ENCODE assay signal across 11 mouse cellular contexts in genomic region chr4:23601426-23602293, GRCm38 (mm10).
A peak's percentile ranks its signal among the peaks of the same experiment; 100 is the strongest.
DNase-seq lines count a peak whose midpoint lies in the region; ATAC-seq lines count a peak whose summit lies in the region.
"Had no signal": no experiment of that assay in that cellular context is flagged by ENCODE, and none has a peak within 500 bp of the region (broad histone marks: within the 10 kb centered on the region; RNA-seq: fewer than 3 reads in every experiment).

No protein-coding gene starts in this region.

- no peaks in the 10 kb centered on the region for H3K9me3 ChIP-seq in intestine, embryonic 15.5 days
- H3K9me3 ChIP-seq in intestine, embryonic 16.5 days (ENCODE audit: control insufficient read depth, low read length), result no peaks in the 10 kb centered on the region
- no peaks in the 10 kb centered on the region for H3K9me3 ChIP-seq in embryonic facial prominence, embryonic 12.5 days
- no peaks in the 10 kb centered on the region for H3K9me3 ChIP-seq in hindbrain, embryonic 16.5 days (ENCODE audit: control insufficient read depth, low read length)
- no peaks in the 10 kb centered on the region for H3K9me3 ChIP-seq in neural tube, embryonic 12.5 days

- no peaks in the 10 kb centered on the region for H3K36me3 ChIP-seq in intestine, embryonic 15.5 days
- no peaks in the 10 kb centered on the region for H3K36me3 ChIP-seq in intestine, embryonic 16.5 days (ENCODE audit: control insufficient read depth, insufficient read depth, low read length)
- H3K36me3 ChIP-seq in embryonic facial prominence, embryonic 12.5 days, result no peaks in the 10 kb centered on the region
- H3K36me3 ChIP-seq in hindbrain, embryonic 16.5 days (ENCODE audit: control insufficient read depth, insufficient read depth, low read length), result no peaks in the 10 kb centered on the region
- H3K36me3 ChIP-seq in neural tube, embryonic 12.5 days, result no peaks in the 10 kb centered on the region

- no peaks in the 10 kb centered on the region for H3K27me3 ChIP-seq in intestine, embryonic 15.5 days (replicated peaks)
- no peaks in the 10 kb centered on the region for H3K27me3 ChIP-seq in intestine, embryonic 16.5 days (replicated peaks; ENCODE audit: control insufficient read depth, insufficient read depth, low read length)
- H3K27me3 ChIP-seq in embryonic facial prominence, embryonic 12.5 days, result no peaks in the 10 kb centered on the region
- H3K27me3 ChIP-seq in hindbrain, embryonic 16.5 days (replicated peaks; ENCODE audit: control insufficient read depth, insufficient read depth, low read length), result no peaks in the 10 kb centered on the region
- no peaks in the 10 kb centered on the region for H3K27me3 ChIP-seq in neural tube, embryonic 12.5 days (replicated peaks)

- 30% methylated on average over 13 of the region's 13 CpGs for WGBS in intestine, embryonic 15.5 days
- WGBS in intestine, embryonic 16.5 days, result 28% methylated on average over 13 of the region's 13 CpGs
- 29% methylated on average over 13 of the region's 13 CpGs for WGBS in embryonic facial prominence, embryonic 12.5 days
- WGBS in hindbrain, embryonic 16.5 days, result 11% methylated on average over 13 of the region's 13 CpGs
- 10% methylated on average over 13 of the region's 13 CpGs for WGBS in neural tube, embryonic 12.5 days

- no peak overlapping the region for H3K4me3 ChIP-seq in intestine, embryonic 15.5 days (replicated peaks)
- no peak overlapping the region for H3K4me3 ChIP-seq in intestine, embryonic 16.5 days (ENCODE audit: low read length)
- H3K4me3 ChIP-seq in embryonic facial prominence, embryonic 12.5 days, result no peak overlapping the region
- H3K4me3 ChIP-seq in hindbrain, embryonic 16.5 days (ENCODE audit: low read length), result peak overlapping the region; percentile 25
- H3K4me3 ChIP-seq in neural tube, embryonic 12.5 days, result peak overlapping the region; percentile 9; the same call in 1 of the 2 replicates

- no peak for ATAC-seq in intestine, embryonic 15.5 days
- no peak for ATAC-seq in intestine, embryonic 16.5 days
- 0 out of 2 replicates have a peak, but pooled peaks have one; percentile 47 for ATAC-seq in embryonic facial prominence, embryonic 12.5 days (ENCODE audit: insufficient number of reproducible peaks, insufficient read depth, low FRiP score, low TSS enrichment)
- ATAC-seq in hindbrain, embryonic 16.5 days, result peak; percentile 87
- ATAC-seq in neural tube, embryonic 12.5 days (ENCODE audit: low FRiP score, low read depth), result peak; percentile 92

- H3K4me1 ChIP-seq in intestine, embryonic 15.5 days (replicated peaks), result no peaks in the 10 kb centered on the region
- no peaks in the 10 kb centered on the region for H3K4me1 ChIP-seq in intestine, embryonic 16.5 days (ENCODE audit: control insufficient read depth, insufficient read depth, low read length)
- no peaks in the 10 kb centered on the region for H3K4me1 ChIP-seq in embryonic facial prominence, embryonic 12.5 days
- peaks cover 10% of the 10 kb centered on the region for H3K4me1 ChIP-seq in hindbrain, embryonic 16.5 days (ENCODE audit: control insufficient read depth, insufficient read depth, low read depth, low read length)
- peaks cover 14% of the 10 kb centered on the region for H3K4me1 ChIP-seq in neural tube, embryonic 12.5 days

- no peak overlapping the region for H3K27ac ChIP-seq in intestine, embryonic 15.5 days
- no peak overlapping the region for H3K27ac ChIP-seq in intestine, embryonic 16.5 days (ENCODE audit: low read length)
- H3K27ac ChIP-seq in embryonic facial prominence, embryonic 12.5 days, result 0 out of 2 replicates have a peak overlapping the region, but pooled peaks have one; percentile 30
- peak overlapping the region; percentile 77 for H3K27ac ChIP-seq in hindbrain, embryonic 16.5 days (ENCODE audit: low read depth, low read length)
- H3K27ac ChIP-seq in neural tube, embryonic 12.5 days, result peak overlapping the region; percentile 61; the same call in 1 of the 2 replicates
- H3K27ac ChIP-seq: liver, embryonic 14.5 days had no signal

- DNase-seq in B cell, adult 2 months, result no peak
- DNase-seq in thymus, postnatal 36 days, result no peak
- no peak for DNase-seq in kidney, postnatal 14 days
- DNase-seq: cerebellum, adult 9-10 months; heart, postnatal 10 days had no signal

- H3K4me2 ChIP-seq in intestine, embryonic 15.5 days (replicated peaks), result peak overlapping the region; percentile 19
- H3K4me2 ChIP-seq in intestine, embryonic 16.5 days (ENCODE audit: low read depth, low read length), result no peak overlapping the region
- H3K4me2 ChIP-seq in embryonic facial prominence, embryonic 12.5 days (replicated peaks), result peak overlapping the region; percentile 16; the same call in 1 of the 2 replicates
- H3K4me2 ChIP-seq in hindbrain, embryonic 16.5 days (ENCODE audit: low read length), result peak overlapping the region; percentile 53
- H3K4me2 ChIP-seq in neural tube, embryonic 12.5 days (replicated peaks), result peak overlapping the region; percentile 53

- no peak overlapping the region for H3K9ac ChIP-seq in intestine, embryonic 15.5 days
- H3K9ac ChIP-seq in intestine, embryonic 16.5 days (ENCODE audit: low read depth, low read length), result no peak overlapping the region
- H3K9ac ChIP-seq in embryonic facial prominence, embryonic 12.5 days, result no peak overlapping the region
- peak overlapping the region; percentile 52; the same call in 1 of the 2 replicates for H3K9ac ChIP-seq in hindbrain, embryonic 16.5 days (ENCODE audit: low read depth, low read length)
- no peak overlapping the region for H3K9ac ChIP-seq in neural tube, embryonic 12.5 days
- H3K9ac ChIP-seq: liver, embryonic 14.5 days had no signal

Comparison
In these comparisons a context has a peak if more than half of its experiments do, and no peak if none do; other contexts are left out.
1. ATAC-seq: peak in embryonic facial prominence, embryonic 12.5 days (single experiment), hindbrain, embryonic 16.5 days (single experiment) and neural tube, embryonic 12.5 days (single experiment); none in intestine, embryonic 15.5 days (single experiment) and intestine, embryonic 16.5 days (single experiment).
2. H3K27ac ChIP-seq: peak in embryonic facial prominence, embryonic 12.5 days (single experiment), hindbrain, embryonic 16.5 days (single experiment) and neural tube, embryonic 12.5 days (single experiment); none in intestine, embryonic 15.5 days (single experiment) and intestine, embryonic 16.5 days (single experiment).
3. H3K4me3 ChIP-seq: peak in hindbrain, embryonic 16.5 days (single experiment) and neural tube, embryonic 12.5 days (single experiment); none in intestine, embryonic 15.5 days (single experiment), intestine, embryonic 16.5 days (single experiment) and embryonic facial prominence, embryonic 12.5 days (single experiment).